Mouse (Mus musculus): ENCODE results near the gene Il12rb1. TPM values are rescaled to one million over a fixed set of nuclear protein-coding genes. Genes with fewer than 3 reads are reported as not detected.
A peak's percentile ranks its signal among the peaks of the same experiment; 100 is the strongest.

Il12rb1 gene
- polyA plus RNA-seq, 1 experiment from 2014 or later, result not detected

DNA sequence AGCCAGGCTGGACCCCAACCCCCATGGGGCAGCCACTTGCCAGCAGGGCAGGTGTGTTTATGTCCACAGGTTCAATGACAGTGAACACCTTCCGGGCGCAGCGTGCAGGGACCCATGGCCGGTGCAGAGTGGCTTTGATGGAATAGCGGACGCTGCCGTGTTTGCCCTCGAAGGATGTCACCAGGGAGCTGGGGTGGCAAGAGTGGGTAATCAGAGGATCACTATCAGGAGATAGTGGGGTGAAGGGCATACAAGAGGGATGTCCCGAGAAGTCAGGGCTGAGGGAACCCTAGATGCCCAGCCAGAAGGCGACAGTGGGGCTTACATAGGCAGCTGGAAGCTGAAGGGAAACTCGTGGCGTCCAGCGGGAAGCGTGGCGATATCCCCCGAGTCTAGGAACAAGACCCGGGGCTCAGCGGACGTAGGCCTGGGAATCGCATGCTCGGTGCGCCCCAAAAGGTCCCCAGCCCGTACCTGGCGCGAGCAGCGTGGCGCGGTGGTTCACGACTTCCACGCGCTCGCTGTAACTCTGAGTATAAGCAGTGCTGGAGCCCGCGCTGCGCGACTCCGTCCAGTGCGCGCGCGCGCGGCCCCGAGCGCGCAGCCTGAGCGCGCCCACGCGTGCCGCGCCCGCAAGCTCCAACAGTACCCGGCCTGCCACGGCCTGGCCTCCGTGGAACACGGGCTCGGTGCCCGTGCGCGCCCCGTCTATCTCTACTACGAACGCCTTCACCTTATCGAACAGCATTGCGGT is 30.6 kb downstream of the Il12rb1 start:
- Histone ChIP-seq H3K27me3 (0 out of 2 replicates have a peak, but pooled peaks cover 2% of the 10 kb centered on the region), H3K36me3 (peaks cover 20% of the 10 kb centered on the region), H3K27ac (replicated peaks) (peak overlapping the region; percentile 91), H3K9me3 (no peaks in the 10 kb centered on the region), H3K9ac (peak overlapping the region; percentile 79), H3K4me2 (peak overlapping the region; percentile 77), H3K4me1 (replicated peaks) (peaks cover 22% of the 10 kb centered on the region), H3K4me3 (peak overlapping the region; percentile 62)
- WGBS, result 2% methylated on average over 65 of the region's 66 CpGs
- peak; percentile 57 for ATAC-seq (ENCODE audit: low read depth)

DNA sequence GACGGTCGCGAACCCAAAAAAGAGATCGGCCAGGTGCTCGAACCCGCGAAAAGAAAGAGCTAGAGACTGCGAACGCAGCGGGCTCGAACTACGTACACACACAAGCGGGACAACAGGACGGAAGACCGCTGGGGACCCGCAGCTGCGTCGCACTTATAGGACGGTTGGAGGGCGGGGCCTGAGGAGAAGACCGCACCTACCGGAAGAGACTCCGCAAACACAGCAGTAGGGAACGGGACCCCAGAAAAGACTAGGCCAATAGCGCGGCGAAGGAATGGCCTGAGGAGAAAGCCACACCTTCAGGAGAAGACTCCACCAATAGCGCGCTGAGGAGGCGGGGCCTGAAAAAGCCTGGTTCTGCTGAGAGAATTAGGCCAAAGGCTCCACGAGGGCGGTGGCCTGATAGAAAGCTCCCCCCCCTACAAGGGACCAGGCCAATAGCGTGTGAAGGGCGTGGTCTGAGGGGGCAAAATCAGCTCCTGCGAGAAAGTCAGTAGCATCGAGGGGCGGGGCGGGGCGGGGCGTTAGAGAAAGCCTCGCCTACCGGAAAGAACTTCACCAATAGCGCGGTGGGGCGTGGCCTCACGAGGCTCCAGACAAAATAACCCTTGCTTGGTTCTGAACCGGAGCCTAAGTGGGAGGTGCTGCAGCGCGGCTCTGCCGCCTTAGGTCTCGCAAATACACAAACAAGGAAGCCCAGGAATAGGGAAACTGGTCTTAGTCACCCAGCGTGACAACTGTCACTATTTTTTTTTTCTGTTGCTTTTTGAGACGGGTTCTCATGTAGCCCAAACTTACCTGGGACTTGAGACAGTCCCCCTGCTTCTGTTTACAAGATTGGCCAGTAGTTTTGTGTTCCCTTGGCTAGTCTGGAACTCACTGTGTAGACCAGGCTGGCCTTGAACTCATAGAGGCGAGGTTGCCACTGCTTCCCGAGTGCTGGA is 31.4 kb downstream of the Il12rb1 start, which contains the start of gene Arrdc2:
Gene Arrdc2, minus strand, starts transcription at position 313 of the 944 bp plus-strand sequence.
- peak within 1 kb of the TSS; percentile 79 for H3K9ac ChIP-seq
- ATAC-seq (ENCODE audit: low read depth), result peak; percentile 97
- H3K36me3 ChIP-seq, result peaks cover 24% of the 10 kb centered on the region
- peak within 1 kb of the TSS; percentile 77 for H3K4me2 ChIP-seq
- no peaks in the 10 kb centered on the region for H3K9me3 ChIP-seq
- WGBS, result 2% methylated on average over 55 of the region's 55 CpGs
- H3K27ac ChIP-seq (replicated peaks), result peak within 1 kb of the TSS; percentile 91
- H3K4me1 ChIP-seq (replicated peaks), result peaks cover 24% of the 10 kb centered on the region
- H3K27me3 ChIP-seq, result 0 out of 2 replicates have a peak, but pooled peaks cover 2% of the 10 kb centered on the region
- peak within 1 kb of the TSS; percentile 62 for H3K4me3 ChIP-seq

DNA sequence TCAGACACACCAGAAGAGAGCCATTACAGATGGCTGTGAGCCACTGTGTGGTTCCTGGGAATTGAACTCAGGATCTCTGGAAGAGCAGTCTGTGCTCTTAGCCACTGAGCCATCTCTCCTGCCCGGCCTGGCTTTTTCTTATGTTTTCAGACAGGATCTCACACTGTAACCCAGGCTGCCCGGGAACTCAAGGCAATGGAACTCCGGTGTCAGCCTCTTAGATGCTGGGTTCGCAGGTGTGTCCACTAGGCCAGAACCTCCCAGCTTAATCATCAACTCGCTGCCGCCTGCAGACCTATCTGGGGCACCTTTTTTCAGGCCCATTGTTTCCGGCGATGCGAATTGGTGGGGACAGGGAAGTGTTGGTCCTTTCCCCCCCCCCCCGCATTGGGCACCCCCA is 32.3 kb downstream of the Il12rb1 start:
- no peak overlapping the region for H3K4me2 ChIP-seq
- no peak overlapping the region for H3K4me3 ChIP-seq
- peaks cover 26% of the 10 kb centered on the region for H3K4me1 ChIP-seq (replicated peaks)
- WGBS, result 61% methylated on average over 10 of the region's 10 CpGs
- ATAC-seq (ENCODE audit: low read depth), result no peak
- no peak overlapping the region; the same call in 1 of the 2 replicates for H3K27ac ChIP-seq (replicated peaks)
- H3K9ac ChIP-seq, result no peak overlapping the region
- peaks cover 20% of the 10 kb centered on the region for H3K36me3 ChIP-seq
- no peaks in the 10 kb centered on the region for H3K9me3 ChIP-seq
- 0 out of 2 replicates have a peak, but pooled peaks cover 2% of the 10 kb centered on the region for H3K27me3 ChIP-seq

DNA sequence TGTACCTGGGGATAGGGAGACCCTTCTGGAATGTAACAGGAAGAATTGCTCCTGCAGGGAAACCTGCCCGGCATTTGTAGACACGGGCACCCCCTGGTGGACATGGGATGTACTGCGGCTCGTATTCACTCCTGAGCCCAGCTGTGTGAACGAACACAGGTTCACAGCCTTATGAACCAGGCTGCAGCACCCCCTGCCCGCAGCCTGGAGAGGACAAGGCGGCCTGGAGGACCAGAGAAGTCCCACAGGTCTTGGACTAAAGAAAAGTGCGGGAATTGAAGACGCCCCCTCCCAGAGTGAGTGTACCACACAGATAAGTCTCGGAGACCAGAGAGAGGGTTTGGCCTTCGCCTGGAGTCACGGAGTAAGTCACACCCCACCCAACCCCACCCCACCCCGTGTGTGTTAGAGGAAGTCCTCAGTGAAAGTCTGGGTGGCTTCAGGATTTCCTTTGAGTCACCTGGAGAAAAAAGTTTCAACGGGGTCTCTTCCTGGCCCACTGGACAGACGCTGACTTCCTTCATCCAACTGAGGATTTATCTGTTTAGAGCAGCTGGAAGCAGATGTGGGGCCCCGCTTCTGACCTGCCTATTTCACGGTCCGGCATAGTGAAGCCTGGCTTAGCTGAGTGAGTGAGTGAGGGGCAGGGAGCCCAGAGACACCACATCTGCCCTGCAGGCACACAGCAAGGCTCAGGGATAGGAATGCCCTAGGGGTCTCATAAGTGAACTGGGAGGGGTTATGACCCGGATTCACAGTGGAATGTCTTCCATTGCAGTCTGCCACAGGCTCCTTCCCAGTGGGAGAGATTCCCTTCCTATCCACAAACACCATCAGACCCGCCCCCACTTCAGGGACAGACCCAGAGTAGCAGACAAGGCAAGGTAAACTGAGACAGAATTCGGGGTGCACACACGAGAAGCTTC is 33.2 kb downstream of the Il12rb1 start:
- no peak overlapping the region for H3K4me3 ChIP-seq
- WGBS, result 40% methylated on average over 22 of the region's 22 CpGs
- 0 out of 2 replicates have a peak overlapping the region, but pooled peaks have one; percentile 34 for H3K9ac ChIP-seq
- peaks cover 11% of the 10 kb centered on the region; the same call in 1 of the 2 replicates for H3K36me3 ChIP-seq
- peaks cover 26% of the 10 kb centered on the region for H3K4me1 ChIP-seq (replicated peaks)
- ATAC-seq (ENCODE audit: low read depth), result no peak
- H3K27me3 ChIP-seq, result 0 out of 2 replicates have a peak, but pooled peaks cover 2% of the 10 kb centered on the region
- H3K9me3 ChIP-seq, result no peaks in the 10 kb centered on the region
- no peak overlapping the region; the same call in 1 of the 2 replicates for H3K27ac ChIP-seq (replicated peaks)
- H3K4me2 ChIP-seq, result no peak overlapping the region

DNA sequence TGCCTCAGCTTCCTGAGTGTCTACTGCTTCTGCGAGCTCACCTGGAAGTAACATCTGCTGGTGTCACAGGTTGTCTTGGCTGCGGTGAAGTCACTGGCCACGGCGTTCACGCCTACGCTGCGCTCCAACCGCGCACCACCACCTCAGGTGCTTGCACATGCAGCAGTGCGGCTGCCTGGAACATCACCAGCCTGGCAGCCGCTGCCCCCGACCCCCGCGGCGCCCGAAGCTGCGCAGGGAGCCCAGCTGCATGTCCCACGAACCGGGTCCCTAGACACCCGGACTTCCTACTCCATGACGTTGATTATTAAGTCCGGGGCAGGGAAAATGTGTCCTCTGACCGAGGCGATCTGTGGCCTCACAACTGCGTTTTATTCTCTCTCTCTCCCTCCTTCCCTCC is 34.2 kb downstream of the Il12rb1 start:
- Histone ChIP-seq H3K4me1 (replicated peaks) (peaks cover 26% of the 10 kb centered on the region), H3K27me3 (0 out of 2 replicates have a peak, but pooled peaks cover 2% of the 10 kb centered on the region), H3K36me3 (0 out of 2 replicates have a peak, but pooled peaks cover 7% of the 10 kb centered on the region), H3K4me3 (no peak overlapping the region), H3K4me2 (no peak overlapping the region), H3K9ac (no peak overlapping the region), H3K27ac (replicated peaks) (no peak overlapping the region), H3K9me3 (no peaks in the 10 kb centered on the region)
- WGBS, result 64% methylated on average over 25 of the region's 25 CpGs
- no peak for ATAC-seq (ENCODE audit: low read depth)

DNA sequence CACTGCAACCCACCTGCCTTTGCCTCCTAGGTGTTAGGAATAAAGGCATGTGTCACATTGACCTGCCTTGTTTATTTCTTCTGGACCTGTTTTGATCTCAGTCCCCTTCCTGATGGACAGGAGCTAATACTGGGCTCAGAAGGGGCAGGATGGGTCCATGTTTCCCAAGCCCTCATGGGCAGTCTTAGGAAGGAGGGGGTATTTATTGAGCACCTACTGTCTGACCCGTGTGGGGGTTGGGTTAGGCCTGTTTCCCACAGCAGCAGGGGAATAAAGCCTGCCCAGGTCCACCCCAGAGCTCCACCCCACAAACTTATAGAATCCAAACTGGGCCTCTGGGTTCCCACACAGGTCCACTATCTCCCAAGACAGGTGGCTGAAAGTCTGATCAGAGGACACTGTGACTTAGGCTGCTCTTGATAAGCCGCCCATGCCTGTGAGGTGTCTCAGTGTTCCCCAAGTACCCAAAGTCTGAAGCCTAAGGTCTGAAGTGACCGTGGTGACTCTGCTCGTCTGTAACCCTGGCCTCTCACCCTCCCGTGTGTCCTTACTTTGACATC is 35.0 kb downstream of the Il12rb1 start:
- 0 out of 2 replicates have a peak, but pooled peaks cover 2% of the 10 kb centered on the region for H3K27me3 ChIP-seq
- WGBS, result 83% methylated on average over 5 of the region's 5 CpGs
- no peak for ATAC-seq (ENCODE audit: low read depth)

DNA sequence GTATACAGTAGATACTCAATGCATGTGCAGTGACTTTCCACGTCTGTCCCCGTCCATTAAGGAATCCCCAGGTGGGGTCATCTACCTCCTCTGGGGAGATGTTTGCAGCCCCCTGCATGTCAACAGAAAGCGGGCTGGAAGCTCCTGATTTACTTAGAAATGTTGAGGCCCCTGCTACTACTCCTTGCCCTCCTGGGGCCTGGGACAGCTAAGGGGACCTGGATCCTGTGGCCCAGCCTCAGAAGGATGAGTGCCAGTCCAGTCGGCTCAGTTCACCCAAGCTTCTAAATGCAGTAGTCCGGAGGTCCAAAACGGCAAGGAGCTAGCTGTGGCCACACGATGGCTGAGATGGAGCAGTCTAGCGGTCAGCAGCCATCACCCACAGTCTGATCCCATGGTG is 35.7 kb downstream of the Il12rb1 start:
- Histone ChIP-seq H3K9ac (0 out of 2 replicates have a peak overlapping the region, but pooled peaks have one; percentile 17), H3K27me3 (0 out of 2 replicates have a peak, but pooled peaks cover 2% of the 10 kb centered on the region), H3K9me3 (no peaks in the 10 kb centered on the region), H3K4me3 (no peak overlapping the region), H3K4me2 (no peak overlapping the region), H3K27ac (replicated peaks) (no peak overlapping the region), H3K4me1 (replicated peaks) (peaks cover 18% of the 10 kb centered on the region), H3K36me3 (0 out of 2 replicates have a peak, but pooled peaks cover 7% of the 10 kb centered on the region)
- 84% methylated on average over 8 of the region's 8 CpGs for WGBS
- ATAC-seq (ENCODE audit: low read depth), result no peak

More for the DNA sequence above, 35.0 kb downstream of the Il12rb1 start:
- Histone ChIP-seq H3K27ac (replicated peaks) (no peak overlapping the region), H3K4me3 (no peak overlapping the region), H3K9me3 (no peaks in the 10 kb centered on the region), H3K4me2 (no peak overlapping the region), H3K9ac (no peak overlapping the region), H3K36me3 (0 out of 2 replicates have a peak, but pooled peaks cover 7% of the 10 kb centered on the region), H3K4me1 (replicated peaks) (peaks cover 25% of the 10 kb centered on the region)

DNA sequence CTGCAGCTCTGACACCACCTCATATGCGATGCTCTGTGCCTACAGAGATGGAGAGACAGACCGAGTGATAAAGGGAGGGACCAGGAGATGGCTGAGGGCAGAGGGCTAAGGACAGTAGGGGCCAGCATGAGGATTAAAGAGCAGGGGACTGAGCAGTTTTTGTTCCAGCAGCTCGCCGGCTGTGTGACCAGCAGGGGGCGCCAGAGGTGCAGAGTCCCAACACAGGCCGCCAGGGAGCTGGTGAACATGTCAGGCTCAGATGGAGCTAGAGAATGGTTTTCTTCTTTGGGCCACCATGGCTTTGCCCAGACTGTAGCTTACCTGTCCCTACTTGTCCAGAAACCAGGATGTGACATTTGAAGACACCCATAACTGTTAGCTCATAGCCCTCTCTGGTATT is 36.3 kb downstream of the Il12rb1 start:
- Histone ChIP-seq H3K4me2 (no peak overlapping the region), H3K36me3 (0 out of 2 replicates have a peak, but pooled peaks cover 7% of the 10 kb centered on the region), H3K4me3 (no peak overlapping the region), H3K9me3 (no peaks in the 10 kb centered on the region), H3K27me3 (0 out of 2 replicates have a peak, but pooled peaks cover 2% of the 10 kb centered on the region), H3K4me1 (replicated peaks) (peaks cover 17% of the 10 kb centered on the region), H3K9ac (0 out of 2 replicates have a peak overlapping the region, but pooled peaks have one; percentile 17), H3K27ac (replicated peaks) (no peak overlapping the region)
- no peak for ATAC-seq (ENCODE audit: low read depth)
- 6% methylated on average over 6 of the region's 6 CpGs for WGBS

DNA sequence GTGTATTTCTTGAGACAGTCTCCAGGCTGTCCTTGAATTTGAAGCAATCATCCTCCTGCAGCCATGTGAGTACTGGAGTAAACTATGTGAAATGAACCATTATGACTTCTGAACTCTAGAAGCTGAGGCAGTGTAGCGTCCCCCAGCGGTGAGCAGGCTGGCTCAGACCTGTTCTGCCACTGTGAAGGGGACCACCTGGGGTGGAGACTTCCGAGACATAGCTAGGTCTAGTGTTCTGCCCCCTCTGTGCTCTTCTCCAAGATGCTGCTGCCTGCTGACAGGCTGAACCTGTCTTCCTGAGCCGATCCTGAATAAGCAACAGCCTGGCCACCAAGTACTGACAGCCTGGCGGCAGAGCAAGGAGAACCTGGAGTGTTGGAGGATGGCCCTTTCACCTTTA is 36.9 kb downstream of the Il12rb1 start:
- H3K4me2 ChIP-seq, result no peak overlapping the region
- peaks cover 10% of the 10 kb centered on the region; the same call in 1 of the 2 replicates for H3K36me3 ChIP-seq
- H3K9ac ChIP-seq, result no peak overlapping the region
- 42% methylated on average over 5 of the region's 5 CpGs for WGBS
- no peaks in the 10 kb centered on the region for H3K9me3 ChIP-seq
- no peak overlapping the region for H3K4me3 ChIP-seq
- no peak overlapping the region for H3K27ac ChIP-seq (replicated peaks)
- H3K27me3 ChIP-seq, result 0 out of 2 replicates have a peak, but pooled peaks cover 2% of the 10 kb centered on the region
- no peak for ATAC-seq (ENCODE audit: low read depth)
- H3K4me1 ChIP-seq (replicated peaks), result peaks cover 15% of the 10 kb centered on the region

DNA sequence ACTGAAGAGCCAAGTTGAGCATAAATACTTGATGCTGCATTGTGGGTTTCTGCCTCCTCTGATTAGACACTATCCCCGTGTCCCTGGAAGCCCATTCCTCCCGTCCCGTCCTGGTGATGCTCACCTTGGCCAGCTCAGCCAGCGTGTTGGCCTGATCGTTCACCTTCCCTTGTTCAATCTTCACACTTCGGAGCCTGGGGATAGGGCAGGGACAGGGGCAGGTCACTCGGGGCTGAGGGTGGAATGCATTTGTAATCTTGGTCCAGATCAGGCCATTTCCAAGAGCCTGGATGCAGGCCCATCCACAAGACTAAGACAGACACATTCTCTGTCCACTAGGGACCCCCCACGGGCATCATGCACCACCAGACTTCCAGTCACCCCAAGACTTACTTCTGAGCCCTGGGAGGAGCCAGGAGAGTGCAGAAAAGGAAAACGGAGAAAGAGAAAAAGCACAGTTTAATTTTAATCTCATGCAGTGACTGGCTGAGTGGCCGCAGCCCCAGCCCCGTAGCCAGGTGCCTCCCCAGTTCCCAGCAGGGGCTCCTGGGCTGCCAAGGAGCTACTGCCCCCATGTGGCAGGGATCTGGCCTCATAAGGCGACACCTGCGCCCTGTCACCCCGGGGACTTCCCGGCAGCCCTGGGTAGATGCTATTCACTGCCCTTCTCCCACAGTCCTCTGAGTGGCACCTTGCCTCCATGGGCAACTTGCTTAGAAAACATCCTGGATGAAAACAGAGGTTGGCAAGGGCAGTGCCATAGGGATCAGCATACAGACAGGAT is 38.3 kb downstream of the Il12rb1 start:
- Histone ChIP-seq H3K27ac (replicated peaks) (no peak overlapping the region), H3K4me1 (replicated peaks) (peaks cover 3% of the 10 kb centered on the region; the same call in 1 of the 2 replicates), H3K4me3 (no peak overlapping the region), H3K27me3 (0 out of 2 replicates have a peak, but pooled peaks cover 2% of the 10 kb centered on the region), H3K9me3 (no peaks in the 10 kb centered on the region), H3K4me2 (no peak overlapping the region), H3K36me3 (peaks cover 10% of the 10 kb centered on the region; the same call in 1 of the 2 replicates), H3K9ac (0 out of 2 replicates have a peak overlapping the region, but pooled peaks have one; percentile 31)
- WGBS, result 57% methylated on average over 15 of the region's 15 CpGs
- no peak for ATAC-seq (ENCODE audit: low read depth)

Measured in neural tube, embryonic 13.5 days (tissue).